Mouse (Mus musculus) intestine, embryonic 14.5 days (tissue): ENCODE measurements around the gene Rnft2. TPM values are rescaled to one million over a fixed set of nuclear protein-coding genes. Genes with fewer than 3 reads are reported as not detected.

ENCODE experiments used
- ATAC-seq: fragments of 200-750 bp; cut with Nextera tagmentation; replicated peaks from 2 replicates; pipeline ENCODE4 v1.8.0; 2017; ENCODE audit warnings: low read depth, moderate number of reproducible peaks, moderate TSS enrichment, moderate library complexity; ENCODE audit not compliant: low FRiP score, low TSS enrichment
- DNase-seq: peaks from one replicate; pipeline ENCODE4 v3.0.0-alpha.2; 2018; ENCODE audit warnings: low spot score
- H3K27ac ChIP-seq: fragments of 300-500 bp; sonication (generic); 2 replicates; pipeline ENCODE4 v1.5.1; 2014; ENCODE audit warnings: low read depth, mild to moderate bottlenecking, control low read depth
- H3K27me3 ChIP-seq: fragments of 300-500 bp; sonication (generic); replicated peaks from 2 replicates; pipeline ENCODE4 v1.6.1; 2014; ENCODE audit warnings: low read length, control low read depth; ENCODE audit not compliant: control insufficient read depth, insufficient read depth
- H3K36me3 ChIP-seq: fragments of 300-500 bp; sonication (generic); 2 replicates; pipeline ENCODE4 v1.6.1; 2014; ENCODE audit warnings: low read length, control low read depth; ENCODE audit not compliant: control insufficient read depth, insufficient read depth
- H3K4me1 ChIP-seq: fragments of 300-500 bp; sonication (generic); replicated peaks from 2 replicates; pipeline ENCODE4 v1.6.1; 2014; ENCODE audit warnings: low read length, control low read depth, mixed read lengths; ENCODE audit not compliant: control insufficient read depth, insufficient read depth
- H3K4me2 ChIP-seq: fragments of 300-500 bp; sonication (generic); 2 replicates; pipeline ENCODE4 v1.6.1; 2014; ENCODE audit warnings: low read length
- H3K4me3 ChIP-seq: fragments of 300-500 bp; sonication (generic); 2 replicates; pipeline ENCODE4 v1.5.1; 2014; ENCODE audit warnings: low read depth, low read length, control low read depth, mixed read lengths
- H3K9ac ChIP-seq: fragments of 300-500 bp; sonication (generic); 2 replicates; pipeline ENCODE4 v1.6.1; 2014; ENCODE audit warnings: mild to moderate bottlenecking, low read length
- H3K9me3 ChIP-seq: fragments of 300-500 bp; sonication (generic); 2 replicates; pipeline ENCODE4 v1.6.1; 2016; ENCODE audit warnings: low read length, control low read depth; ENCODE audit not compliant: control insufficient read depth
- WGBS: fragments of 180-500 bp; shearing (Covaris S2); extraction: QIAGEN DNeasy Blood & Tissue Kit; methylation state at CpG from one replicate; pipeline ENCODE4 v1.1.7; 2014; 5-methylcytosine and 5-hydroxymethylcytosine counted together
- polyA plus RNA-seq: library from polyadenylated mRNA; unstranded; fragments of >200 nt; fragmentation: Nextera tagmentation; extraction: Ambion mirVana; gene quantifications from 2 replicates; pipeline ENCODE4 v1.2.1, GENCODE M21; 2014

Rnft2 gene
- polyA plus RNA-seq, result 2.5 and 2.7 TPM in 2 replicates

DNA sequence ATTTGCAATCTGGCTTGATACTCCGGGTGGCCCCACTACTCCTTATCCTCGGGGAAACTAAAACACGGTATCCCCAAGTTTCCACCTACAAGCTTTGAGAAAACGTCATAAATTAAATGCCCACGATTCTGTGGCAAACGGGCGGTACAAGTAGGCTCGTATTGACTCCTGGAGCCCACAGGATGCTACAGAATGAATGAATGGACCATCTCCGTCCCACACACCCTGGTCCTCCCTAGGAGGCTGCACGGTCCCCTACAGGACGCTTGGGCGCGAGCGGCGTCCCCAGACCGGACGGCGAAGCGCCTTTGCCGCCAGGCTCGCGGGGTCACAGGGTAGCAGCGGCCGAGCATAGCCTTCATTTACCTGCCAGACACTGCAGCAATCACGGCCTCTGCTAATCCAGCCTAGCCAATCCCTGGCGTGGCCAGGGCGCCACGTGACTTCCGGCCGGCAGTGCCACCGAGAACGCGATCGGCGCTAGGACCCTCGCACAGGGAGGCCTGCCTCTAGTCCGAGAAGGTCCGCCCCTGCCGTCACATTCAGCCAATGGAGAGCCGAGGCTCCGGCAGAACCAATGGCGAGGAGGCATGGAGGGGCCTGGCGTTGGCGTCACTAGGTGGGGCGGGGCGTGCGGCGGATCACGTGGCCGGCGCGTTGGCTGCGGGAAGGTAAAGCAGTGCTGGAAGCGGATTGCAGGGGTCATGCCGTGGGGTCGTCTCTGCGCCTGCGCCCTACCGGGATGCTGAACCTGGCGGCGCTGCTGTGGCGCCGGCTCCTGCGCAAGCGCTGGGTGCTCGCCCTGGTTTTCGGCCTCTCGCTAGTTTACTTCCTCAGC lies at the start of gene Rnft2, which contains the start of gene 2410131K14Rik:
Gene Rnft2 (minus strand): TSS at position 511 of the 838 bp plus-strand sequence.
Gene 2410131K14Rik (plus strand): TSS at position 622 of the 838 bp plus-strand sequence.
- H3K27me3 ChIP-seq, result no peaks in the 10 kb centered on the region
- H3K4me3 ChIP-seq, result peak within 1 kb of the TSS; percentile 80
- ATAC-seq, result peak; percentile 100
- H3K4me2 ChIP-seq, result peak within 1 kb of the TSS; percentile 81
- peaks cover 8% of the 10 kb centered on the region for H3K36me3 ChIP-seq
- H3K9me3 ChIP-seq, result no peaks in the 10 kb centered on the region
- WGBS, result under 1% methylated on average over 68 of the region's 68 CpGs
- peak within 1 kb of the TSS; percentile 73 for H3K9ac ChIP-seq
- peak within 1 kb of the TSS; percentile 51; the same call in 1 of the 2 replicates for H3K27ac ChIP-seq
- H3K4me1 ChIP-seq, result peaks cover 13% of the 10 kb centered on the region
- peak; percentile 99 for DNase-seq

GRCm38 (mm10) chr5:118294086-118294864 lies 49.4 kb upstream of the Rnft2 start:
- ATAC-seq (peak; percentile 51), DNase-seq (peak; percentile 84)
- no peak overlapping the region for H3K9ac ChIP-seq
- H3K27ac ChIP-seq, result peak overlapping the region; percentile 36; the same call in 1 of the 2 replicates
- H3K4me2 ChIP-seq, result peak overlapping the region; percentile 37
- no peaks in the 10 kb centered on the region for H3K9me3 ChIP-seq
- WGBS, result 35% methylated on average over 23 of the region's 23 CpGs
- no peak overlapping the region for H3K4me3 ChIP-seq
- H3K4me1 ChIP-seq, result peaks cover 31% of the 10 kb centered on the region
- H3K27me3 ChIP-seq, result no peaks in the 10 kb centered on the region
- no peaks in the 10 kb centered on the region for H3K36me3 ChIP-seq

GRCm38 (mm10) chr5:118292476-118292875 lies 47.6 kb upstream of the Rnft2 start:
- no peaks in the 10 kb centered on the region for H3K36me3 ChIP-seq
- H3K9me3 ChIP-seq, result no peaks in the 10 kb centered on the region
- ATAC-seq (no peak), DNase-seq (no peak)
- no peak overlapping the region for H3K4me3 ChIP-seq
- H3K9ac ChIP-seq, result no peak overlapping the region
- H3K4me1 ChIP-seq, result peaks cover 23% of the 10 kb centered on the region
- no peaks in the 10 kb centered on the region for H3K27me3 ChIP-seq
- WGBS, result 22% methylated on average over 4 of the region's 4 CpGs
- H3K27ac ChIP-seq, result no peak overlapping the region
- H3K4me2 ChIP-seq, result no peak overlapping the region

DNA sequence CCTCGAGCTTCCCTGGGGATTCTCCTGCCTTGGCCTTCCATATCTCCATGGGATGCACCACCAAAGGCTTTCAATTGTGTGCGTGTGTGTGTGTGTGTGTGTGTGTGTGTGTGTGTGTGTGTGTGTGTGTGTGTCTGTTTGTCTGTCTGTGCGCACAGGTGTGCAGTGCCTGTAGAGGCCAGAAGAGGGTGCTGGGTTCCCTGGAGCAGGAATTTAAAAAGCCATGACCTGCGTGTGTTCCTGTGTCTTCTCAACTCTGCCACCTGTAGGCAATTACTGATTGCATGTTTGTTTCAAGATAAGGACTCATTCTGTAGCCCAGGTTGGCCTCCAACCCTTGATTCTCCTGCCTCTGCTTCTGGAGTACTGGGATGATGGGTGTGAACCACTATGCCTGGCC lies 46.5 kb upstream of the Rnft2 start:
- H3K9me3 ChIP-seq, result no peaks in the 10 kb centered on the region
- no peaks in the 10 kb centered on the region for H3K36me3 ChIP-seq
- ATAC-seq, result no peak
- H3K27me3 ChIP-seq, result no peaks in the 10 kb centered on the region
- no peak for DNase-seq
- no peak overlapping the region for H3K9ac ChIP-seq
- H3K4me2 ChIP-seq, result no peak overlapping the region
- no peak overlapping the region for H3K4me3 ChIP-seq
- no peak overlapping the region for H3K27ac ChIP-seq
- H3K4me1 ChIP-seq, result peaks cover 16% of the 10 kb centered on the region
- WGBS, result 92% methylated on average over 4 of the region's 4 CpGs

DNA sequence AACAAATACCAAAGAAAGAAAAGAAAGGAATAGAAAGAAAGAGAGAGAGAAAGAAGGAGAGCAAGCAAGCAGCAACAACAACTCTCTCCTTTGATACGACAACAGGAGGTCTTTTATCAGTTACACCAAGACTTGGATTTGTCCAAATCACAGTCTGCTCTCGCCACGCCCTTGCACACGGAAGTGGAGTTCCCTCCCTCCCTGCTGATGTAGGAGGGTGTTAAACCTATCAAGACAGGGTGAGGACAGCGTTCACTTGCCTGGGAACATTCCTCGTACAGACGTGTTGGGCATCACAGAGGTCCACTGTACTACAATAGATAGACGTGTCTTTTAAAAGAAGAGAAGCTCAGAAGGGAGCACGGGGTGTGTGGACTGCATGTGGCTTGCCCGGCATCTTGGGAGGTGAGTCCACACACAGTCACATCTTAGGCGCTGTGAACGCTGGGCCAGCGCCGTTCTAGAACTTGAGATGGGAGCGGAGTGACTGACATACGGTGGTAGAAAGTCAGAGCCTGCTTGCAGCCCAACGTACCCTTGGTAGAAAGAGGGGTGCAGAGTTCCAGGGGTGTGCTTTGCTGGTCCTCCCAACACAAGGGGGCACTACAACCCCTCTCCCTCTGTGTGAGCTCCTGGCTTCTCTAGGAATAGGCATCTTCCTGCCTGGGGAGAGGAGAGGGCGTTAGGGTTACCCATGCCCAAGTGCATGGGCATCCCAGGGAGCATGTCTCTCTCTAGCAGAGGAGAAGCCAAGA lies 33.0 kb upstream of the Rnft2 start:
- no peaks in the 10 kb centered on the region for H3K9me3 ChIP-seq
- H3K36me3 ChIP-seq, result no peaks in the 10 kb centered on the region
- no peak overlapping the region for H3K9ac ChIP-seq
- H3K4me2 ChIP-seq, result no peak overlapping the region
- 0 out of 2 replicates have a peak, but pooled peaks cover 5% of the 10 kb centered on the region for H3K27me3 ChIP-seq
- WGBS, result 87% methylated on average over 18 of the region's 18 CpGs
- ATAC-seq (no peak), DNase-seq (no peak)
- no peak overlapping the region for H3K27ac ChIP-seq
- H3K4me1 ChIP-seq, result no peaks in the 10 kb centered on the region; the same call in 1 of the 2 replicates
- no peak overlapping the region for H3K4me3 ChIP-seq

DNA sequence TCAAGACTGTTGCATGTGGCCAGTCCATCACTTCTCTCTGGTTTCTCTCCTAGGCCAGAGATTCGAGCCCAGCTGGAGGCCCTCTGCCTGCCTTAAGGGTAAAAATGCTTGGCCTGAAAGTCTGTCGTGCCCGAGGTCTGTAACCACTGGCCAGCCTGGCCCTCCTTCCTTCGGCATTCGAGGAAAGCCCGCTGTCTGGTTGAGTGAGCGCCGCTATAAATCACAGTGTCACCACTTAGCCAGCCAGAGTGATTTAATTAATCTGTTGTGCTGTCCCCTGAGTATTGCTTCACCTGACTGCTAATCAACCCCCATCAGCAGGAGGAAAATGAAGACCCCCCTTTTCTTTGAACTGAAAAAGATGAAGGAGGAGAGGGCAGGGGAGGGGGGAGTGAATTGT lies 31.8 kb upstream of the Rnft2 start:
- H3K4me2 ChIP-seq, result no peak overlapping the region
- no peak overlapping the region for H3K27ac ChIP-seq
- H3K36me3 ChIP-seq, result no peaks in the 10 kb centered on the region
- no peak overlapping the region for H3K4me3 ChIP-seq
- H3K4me1 ChIP-seq, result no peaks in the 10 kb centered on the region; the same call in 1 of the 2 replicates
- peaks cover 11% of the 10 kb centered on the region; the same call in 1 of the 2 replicates for H3K27me3 ChIP-seq
- DNase-seq, result no peak
- no peak overlapping the region for H3K9ac ChIP-seq
- H3K9me3 ChIP-seq, result no peaks in the 10 kb centered on the region
- WGBS, result 27% methylated on average over 8 of the region's 8 CpGs
- no peak for ATAC-seq

DNA sequence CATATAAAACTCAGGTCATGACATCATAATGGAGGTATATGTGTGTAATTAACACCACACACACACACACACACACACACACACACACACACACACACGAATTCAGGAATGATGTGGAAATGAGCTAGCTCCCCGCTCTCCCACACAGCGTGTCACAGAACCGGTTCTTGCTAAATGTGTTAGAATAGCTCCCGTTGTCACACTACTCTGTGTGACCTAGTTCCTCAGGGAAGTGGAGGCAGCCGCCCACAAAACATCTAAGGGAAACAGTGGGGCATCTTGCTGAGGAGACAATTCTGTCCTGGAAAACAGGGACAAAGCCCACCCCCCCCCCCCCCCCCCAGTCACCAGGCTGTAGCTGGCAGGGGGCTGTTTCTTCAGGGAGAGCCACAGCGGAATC lies 31.4 kb upstream of the Rnft2 start:
- 65% methylated on average over 7 of the region's 7 CpGs for WGBS
- H3K27ac ChIP-seq, result no peak overlapping the region
- no peak overlapping the region for H3K9ac ChIP-seq
- H3K4me2 ChIP-seq, result no peak overlapping the region
- ATAC-seq, result no peak
- peaks cover 14% of the 10 kb centered on the region; the same call in 1 of the 2 replicates for H3K27me3 ChIP-seq
- no peak for DNase-seq
- no peaks in the 10 kb centered on the region for H3K9me3 ChIP-seq
- no peak overlapping the region for H3K4me3 ChIP-seq
- no peaks in the 10 kb centered on the region; the same call in 1 of the 2 replicates for H3K4me1 ChIP-seq
- no peaks in the 10 kb centered on the region for H3K36me3 ChIP-seq

DNA sequence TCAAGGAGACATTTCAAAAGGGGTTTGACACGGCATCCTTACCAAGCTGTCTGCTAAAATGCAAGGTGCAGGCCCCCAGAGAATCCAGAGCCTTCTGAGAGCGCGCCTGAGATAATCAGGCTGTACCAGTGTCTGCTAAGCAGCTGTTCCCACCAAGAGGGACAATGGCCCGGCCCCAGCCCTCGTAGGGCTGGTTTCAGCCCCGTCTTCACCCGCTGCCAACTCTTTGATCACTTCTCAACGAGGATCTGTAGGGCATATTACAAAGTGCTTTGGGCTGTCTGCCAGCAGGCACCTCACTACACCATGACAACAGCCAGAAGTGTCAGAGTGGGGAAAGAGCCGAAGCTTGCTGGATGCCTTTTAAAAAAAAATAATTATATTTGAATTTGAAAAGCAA lies 29.6 kb upstream of the Rnft2 start:
- no peak for ATAC-seq
- Histone ChIP-seq H3K36me3 (no peaks in the 10 kb centered on the region), H3K4me2 (no peak overlapping the region), H3K27ac (no peak overlapping the region), H3K9ac (no peak overlapping the region), H3K9me3 (no peaks in the 10 kb centered on the region), H3K4me3 (no peak overlapping the region), H3K4me1 (no peaks in the 10 kb centered on the region; the same call in 1 of the 2 replicates), H3K27me3 (peaks cover 14% of the 10 kb centered on the region; the same call in 1 of the 2 replicates)
- 32% methylated on average over 9 of the region's 9 CpGs for WGBS
- DNase-seq, result no peak
